Mouse (Mus musculus) liver, embryonic 14.5 days (tissue): Measurements from ENCODE around the gene Cnot8. TPM values are rescaled to one million over a fixed set of nuclear protein-coding genes. Genes with fewer than 3 reads are reported as not detected.
A peak's percentile ranks its signal among the peaks of the same experiment; 100 is the strongest.

ENCODE experiments used
- ATAC-seq: fragments of 200-750 bp; cut with Nextera tagmentation; 2 replicates; pipeline ENCODE4 v1.8.0; 2017; ENCODE audit warnings: moderate number of reproducible peaks, mild to moderate bottlenecking, moderate library complexity; ENCODE audit not compliant: insufficient read depth
- DNase-seq, 3 experiments: peaks; one replicate each; pipeline ENCODE4 v3.0.0-alpha.2; 2012 to 2013; ENCODE audit warnings: low read depth in 3 of 3, low spot score in 3 of 3
- H3K27ac ChIP-seq: fragments of 300-500 bp; sonication (generic); 2 replicates; pipeline ENCODE4 v1.5.1; 2014; ENCODE audit warnings: moderate library complexity, mild to moderate bottlenecking, control low read depth, inconsistent platforms
- H3K27me3 ChIP-seq: fragments of 300-500 bp; sonication (generic); 2 replicates; pipeline ENCODE4 v1.6.1; 2014; ENCODE audit warnings: mild to moderate bottlenecking, low read length, moderate library complexity; ENCODE audit not compliant: control insufficient read depth, insufficient read depth
- H3K36me3 ChIP-seq: fragments of 300-500 bp; sonication (generic); replicated peaks from 2 replicates; pipeline ENCODE4 v1.6.1; 2014; ENCODE audit warnings: low read depth; ENCODE audit not compliant: control insufficient read depth, insufficient read depth
- H3K4me1 ChIP-seq, 2 experiments: fragments of 200-500 bp in 1 of 2; fragments of 300-500 bp in 1 of 2; sonication (generic) in 1 of 2; replicated peaks; 2 replicates each; pipeline ENCODE4 v1.6.1; 2012 to 2014; ENCODE audit warnings: antibody characterized with exemption in 1 of 2, inconsistent platforms in 1 of 2, low read length in 1 of 2; ENCODE audit not compliant: control insufficient read depth in 2 of 2, insufficient read depth in 2 of 2
- H3K4me2 ChIP-seq: fragments of 300-500 bp; sonication (generic); 2 replicates; pipeline ENCODE4 v1.6.1; 2014; ENCODE audit warnings: low read depth, mild to moderate bottlenecking, control low read depth, moderate library complexity
- H3K4me3 ChIP-seq, 2 experiments: fragments of 200-500 bp in 1 of 2; fragments of 300-500 bp in 1 of 2; sonication (generic) in 1 of 2; 2 replicates each; pipeline ENCODE4 v1.5.1; 2012 to 2014; ENCODE audit warnings: low read depth in 2 of 2, low read length in 2 of 2, mild to moderate bottlenecking in 2 of 2, control low read depth in 1 of 2, inconsistent platforms in 1 of 2, moderate library complexity in 1 of 2; ENCODE audit not compliant: insufficient read depth in 1 of 2
- H3K9ac ChIP-seq: fragments of 300-500 bp; sonication (generic); replicated peaks from 2 replicates; pipeline ENCODE4 v1.6.1; 2014; ENCODE audit warnings: mild to moderate bottlenecking, control low read depth, moderate library complexity
- H3K9me3 ChIP-seq: fragments of 300-500 bp; sonication (generic); 2 replicates; pipeline ENCODE4 v1.6.1; 2016; ENCODE audit warnings: low read length, mixed read lengths; ENCODE audit not compliant: control insufficient read depth
- CTCF ChIP-seq: IDR thresholded peaks from 2 replicates; pipeline ENCODE4 v1.5.1; 2016; ENCODE audit warnings: antibody characterized with exemption, low read depth, control low read depth
- EP300 ChIP-seq: IDR thresholded peaks from 2 replicates; pipeline ENCODE4 v1.6.1; 2016; ENCODE audit warnings: antibody characterized with exemption, low read depth
- WGBS: fragments of 180-500 bp; shearing (Covaris S2); extraction: QIAGEN DNeasy Blood & Tissue Kit; methylation state at CpG from one replicate; pipeline ENCODE4 v1.1.7; 2014; ENCODE audit not compliant: insufficient replicate concordance; 5-methylcytosine and 5-hydroxymethylcytosine counted together
- polyA plus RNA-seq, 2 experiments: library from polyadenylated mRNA; depleted of rRNA in 1 of 2; stranded (reverse) in 1 of 2; unstranded in 1 of 2; fragments of >200 nt; fragmentation: Nextera tagmentation in 1 of 2; extraction: Ambion mirVana in 1 of 2; gene quantifications; 2 replicates each; pipeline versions ENCODE4 v1.2.1 to v1.2.3; 2012 to 2014

Gene Cnot8
- polyA plus RNA-seq, 2 experiments = 26.3 to 28.9 TPM

DNA sequence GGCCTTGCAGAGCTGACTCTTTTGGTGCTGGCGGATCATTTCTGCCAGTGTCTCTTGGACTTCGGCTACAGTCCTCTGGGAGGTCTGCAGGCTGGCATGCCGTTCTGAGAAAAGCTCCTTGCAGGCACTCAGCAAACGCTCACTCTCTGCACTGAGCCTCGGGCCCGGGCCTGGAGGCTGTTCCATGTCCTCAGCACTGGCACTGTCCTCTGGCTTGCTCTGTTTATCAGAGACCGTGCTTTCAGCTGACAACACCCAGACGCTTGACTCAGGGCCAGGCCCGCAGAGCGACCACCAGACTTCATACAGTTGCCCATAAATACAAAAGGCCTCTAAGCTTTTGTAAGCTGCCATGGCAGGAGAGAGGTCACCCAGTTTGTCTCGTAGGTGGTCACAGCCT lies 21.1 kb downstream of the Cnot8 start:
- H3K36me3 ChIP-seq = peaks cover 35% of the 10 kb centered on the region
- no peak overlapping the region for H3K4me3 ChIP-seq
- WGBS = 80% methylated on average over 11 of the region's 11 CpGs
- DNase-seq = no peak
- no peak overlapping the region for H3K9ac ChIP-seq
- H3K9me3 ChIP-seq = no peaks in the 10 kb centered on the region
- no peak for ATAC-seq
- no peak overlapping the region for H3K4me2 ChIP-seq
- H3K27me3 ChIP-seq = no peaks in the 10 kb centered on the region
- H3K4me1 ChIP-seq = peaks cover 14 to 15% of the 10 kb centered on the region in 2 experiments
- TF ChIP-seq CTCF (no peak), EP300 (no peak)
- no peak overlapping the region for H3K27ac ChIP-seq

DNA sequence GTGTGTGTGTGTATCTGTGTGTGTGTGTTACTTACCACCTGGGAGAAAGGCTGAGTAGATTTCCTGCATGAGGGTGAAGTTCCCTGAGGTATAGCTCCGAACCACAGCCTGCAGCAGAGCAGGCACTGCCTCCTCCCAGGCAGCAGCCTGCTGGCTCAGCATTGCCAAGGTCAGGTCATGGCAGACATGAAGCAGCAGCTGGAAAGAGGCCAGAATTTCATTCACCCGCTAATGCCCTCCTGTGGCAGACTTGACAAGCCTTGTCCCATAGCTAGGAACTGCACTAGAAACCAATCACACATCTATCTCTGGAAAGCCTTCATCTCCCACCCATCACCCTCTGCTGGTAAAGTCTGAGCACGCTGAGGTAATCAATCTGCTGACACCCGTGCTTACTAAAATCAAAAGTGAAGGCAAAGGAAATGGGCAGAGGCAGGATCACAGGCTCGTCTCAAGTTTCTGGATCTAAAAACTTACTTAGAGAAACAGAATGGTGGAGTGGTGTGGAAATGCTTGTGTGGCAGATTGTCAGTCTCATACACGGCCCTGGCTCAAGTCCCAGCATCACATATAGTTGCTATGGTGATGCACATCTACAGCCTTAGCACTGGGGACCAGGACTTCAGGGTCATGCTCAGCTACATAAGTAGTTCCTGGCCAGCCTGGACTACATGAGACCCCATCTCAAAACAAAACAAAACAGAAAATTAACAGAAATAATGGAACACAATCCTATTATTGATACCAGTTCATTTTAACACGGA lies 22.6 kb downstream of the Cnot8 start:
- no peak overlapping the region for H3K9ac ChIP-seq
- H3K36me3 ChIP-seq = peaks cover 34% of the 10 kb centered on the region
- no peak for ATAC-seq
- peaks cover 14 to 15% of the 10 kb centered on the region in 2 experiments for H3K4me1 ChIP-seq
- 73% methylated on average over 7 of the region's 7 CpGs for WGBS
- no peak overlapping the region for H3K4me2 ChIP-seq
- peak overlapping the region; percentile 41 for H3K27ac ChIP-seq
- no peak overlapping the region for H3K4me3 ChIP-seq
- TF ChIP-seq EP300 (no peak), CTCF (no peak)
- no peak for DNase-seq
- no peaks in the 10 kb centered on the region for H3K27me3 ChIP-seq
- no peaks in the 10 kb centered on the region for H3K9me3 ChIP-seq

DNA sequence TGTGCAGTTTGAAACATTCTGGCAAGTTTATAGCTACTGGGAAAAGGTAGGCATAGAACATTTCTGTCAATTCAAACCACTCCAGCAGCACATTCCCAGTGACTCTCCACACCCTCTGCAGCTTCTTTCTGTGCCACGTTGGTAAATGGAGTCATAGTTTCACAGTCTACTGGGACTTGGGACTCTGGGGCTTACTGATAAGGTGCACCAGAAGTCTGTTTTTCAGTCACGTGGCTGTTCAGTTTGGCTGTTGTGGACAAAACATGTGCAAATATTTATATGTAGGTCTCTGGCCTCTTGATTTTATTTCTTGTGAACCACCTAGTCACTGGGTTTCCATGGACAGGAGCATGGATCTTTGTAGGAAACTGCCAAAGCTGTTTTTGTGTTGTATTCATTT lies 23.6 kb downstream of the Cnot8 start:
- Histone ChIP-seq H3K9ac (peak overlapping the region; percentile 34), H3K4me1 (peaks cover 14 to 15% of the 10 kb centered on the region in 2 experiments), H3K36me3 (peaks cover 41% of the 10 kb centered on the region), H3K4me3 (no peak overlapping the region), H3K9me3 (no peaks in the 10 kb centered on the region), H3K4me2 (peak overlapping the region; percentile 24), H3K27ac (peak overlapping the region; percentile 65), H3K27me3 (no peaks in the 10 kb centered on the region)
- TF ChIP-seq EP300 = peak; percentile 70
- no peak for TF ChIP-seq CTCF
- WGBS = 11% methylated on average over 2 of the region's 2 CpGs
- ATAC-seq = peak; percentile 90
- peak; percentile 60 to 72 (median 63) for DNase-seq

DNA sequence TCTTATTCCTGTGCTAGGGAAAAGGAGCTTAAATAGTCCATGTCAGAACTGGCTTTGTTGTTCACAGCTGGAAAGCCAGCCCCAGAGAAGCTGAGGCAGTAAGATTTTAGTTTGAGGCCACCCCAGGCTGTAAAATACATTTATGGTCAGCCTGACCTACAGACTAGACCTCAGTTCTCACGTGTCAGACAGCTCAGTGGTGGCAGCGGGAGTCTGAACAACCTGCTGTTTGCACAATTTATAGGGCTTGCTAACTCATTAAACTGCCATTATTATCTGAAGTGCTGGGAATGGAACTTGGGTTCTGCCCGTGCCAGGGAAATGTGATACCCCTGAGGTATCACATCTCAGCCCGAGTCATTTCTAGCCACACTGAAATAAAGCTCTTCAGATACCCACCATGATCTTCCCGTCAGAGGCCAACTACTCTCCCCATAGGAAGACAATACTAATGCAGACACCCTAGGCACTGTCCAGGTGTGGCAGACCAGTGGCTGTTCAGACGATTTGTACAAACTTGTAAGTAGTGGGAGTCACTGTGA lies 25.4 kb downstream of the Cnot8 start:
- Histone ChIP-seq H3K4me3 (no peak overlapping the region), H3K9ac (no peak overlapping the region), H3K9me3 (no peaks in the 10 kb centered on the region), H3K4me2 (no peak overlapping the region), H3K36me3 (peaks cover 47% of the 10 kb centered on the region), H3K27me3 (no peaks in the 10 kb centered on the region), H3K4me1 (peaks cover 14 to 15% of the 10 kb centered on the region in 2 experiments), H3K27ac (no peak overlapping the region)
- DNase-seq (no peak), ATAC-seq (no peak)
- 71% methylated on average over 6 of the region's 6 CpGs for WGBS
- no peak for TF ChIP-seq CTCF

DNA sequence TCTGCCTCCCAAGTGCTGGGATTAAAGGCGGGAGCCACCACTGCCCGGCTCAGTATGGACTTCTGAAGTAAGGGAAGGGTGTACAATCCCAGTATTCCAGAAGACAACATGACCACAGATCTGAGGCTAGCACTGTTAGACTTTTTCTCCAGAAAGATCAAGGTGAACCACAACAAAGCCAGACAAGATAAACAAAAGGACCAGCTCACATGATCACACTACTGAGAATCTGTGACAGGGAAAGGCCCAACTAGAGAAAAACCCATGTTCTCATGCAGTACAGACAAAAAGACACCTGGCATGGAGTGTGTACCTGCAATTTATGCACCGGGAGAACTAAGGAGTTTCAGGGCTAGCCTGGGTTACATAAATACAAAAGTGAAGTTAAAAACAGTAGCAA lies 28.1 kb downstream of the Cnot8 start:
- Histone ChIP-seq H3K27me3 (no peaks in the 10 kb centered on the region), H3K9ac (no peak overlapping the region), H3K4me1 (peaks cover 12 to 13% of the 10 kb centered on the region in 2 experiments), H3K9me3 (no peaks in the 10 kb centered on the region), H3K27ac (no peak overlapping the region), H3K36me3 (peaks cover 51% of the 10 kb centered on the region), H3K4me2 (no peak overlapping the region), H3K4me3 (no peak overlapping the region)
- TF ChIP-seq EP300 (no peak), CTCF (no peak)
- ATAC-seq = no peak
- 79% methylated on average over 3 of the region's 3 CpGs for WGBS
- no peak for DNase-seq
